Mouse (Mus musculus): ENCODE results near the gene Creg2. TPM values are rescaled to one million over a fixed set of nuclear protein-coding genes. Genes with fewer than 3 reads are reported as not detected.

Gene Creg2
- polyA plus RNA-seq, 1 experiment: 0.09 TPM

- Histone ChIP-seq H3K4me1 (ENCODE audit: control insufficient read depth, insufficient read depth, low read length) (peaks cover 12% of the 10 kb centered on the region; the same call in 1 of the 2 replicates), H3K27ac (ENCODE audit: insufficient read depth, low read depth, low read length) (no peak overlapping the region), H3K36me3 (ENCODE audit: control insufficient read depth, insufficient read depth, low read length) (no peaks in the 10 kb centered on the region), H3K4me3 (ENCODE audit: insufficient read depth, low read depth, low read length) (no peak overlapping the region), H3K27me3 (replicated peaks; ENCODE audit: control insufficient read depth, insufficient read depth, low read length) (no peaks in the 10 kb centered on the region)
- TF ChIP-seq POLR2A (IDR thresholded peaks at IDR 0.05; ENCODE audit: low read depth, low read length): no peak
- no peak for TF ChIP-seq CTCF (conservative IDR thresholded peaks at IDR 0.05; ENCODE audit: insufficient read depth, insufficient read length, low read depth, low read length)
- WGBS: 43% methylated on average over 6 of the region's 6 CpGs
- no peak for DNase-seq
Measured at GRCm38 (mm10) chr1:39571653-39572052, 79.6 kb downstream of the Creg2 start.

Other genes with a start within 250 kb of the Creg2 start
- gene Tbc1d8, start 172.7 kb downstream of the Creg2 start, polyA plus RNA-seq (2012; rRNA removed): 5.1 and 5.2 TPM in 2 replicates
- gene Cnot11, start 116.5 kb downstream of the Creg2 start, polyA plus RNA-seq (2012; rRNA removed): 18.2 and 20.8 TPM in 2 replicates
- 30.3 and 33.7 TPM in 2 replicates for gene Rnf149, start 74.1 kb downstream of the Creg2 start, polyA plus RNA-seq (2012; rRNA removed)
- gene Rfx8, start 69.5 kb upstream of the Creg2 start, polyA plus RNA-seq (2012; rRNA removed): not detected in 2 replicates
- gene Gm3646, start 153.9 kb upstream of the Creg2 start, polyA plus RNA-seq (2012; rRNA removed): not detected in 2 replicates
- 28.3 and 29.2 TPM in 2 replicates for gene Map4k4, start 249.4 kb upstream of the Creg2 start, polyA plus RNA-seq (2012; rRNA removed)

Measured in kidney, adult 2 months (tissue).